Mouse (Mus musculus) cerebellum, adult 2 months (tissue): ENCODE data around the gene Acsbg2. TPM values are rescaled to one million over a fixed set of nuclear protein-coding genes. Genes with fewer than 3 reads are reported as not detected.
A peak's percentile ranks its signal among the peaks of the same experiment; 100 is the strongest.

Experiments
- DNase-seq, 2 experiments: peaks; one replicate each; pipeline ENCODE4 v3.0.0; 2021
- H3K27ac ChIP-seq: fragments of 200-500 bp; 2 replicates; pipeline ENCODE4 v1.5.1; 2012; ENCODE audit warnings: low read length, control low read depth, inconsistent platforms; ENCODE audit not compliant: insufficient read depth
- H3K27me3 ChIP-seq: fragments of 200-500 bp; 2 replicates; pipeline ENCODE4 v1.6.1; 2012; ENCODE audit warnings: inconsistent platforms, mild to moderate bottlenecking, low read length, moderate library complexity; ENCODE audit not compliant: control insufficient read depth, insufficient read depth
- H3K4me1 ChIP-seq: fragments of 200-500 bp; 2 replicates; pipeline ENCODE4 v1.6.1; 2011; ENCODE audit warnings: low read length; ENCODE audit not compliant: control insufficient read depth, insufficient read depth
- H3K4me3 ChIP-seq: fragments of 200-500 bp; replicated peaks from 2 replicates; pipeline ENCODE3; 2011; ENCODE audit warnings: mild to moderate bottlenecking, low read depth, low read length, control low read depth; ENCODE audit not compliant: insufficient read depth
- CTCF ChIP-seq: fragments of 200-500 bp; IDR thresholded peaks from 2 replicates; pipeline ENCODE4 v1.5.1; 2011; ENCODE audit warnings: low read depth, mild to moderate bottlenecking, control low read depth, low read length, moderate library complexity, borderline replicate concordance; ENCODE audit not compliant: insufficient read depth
- POLR2A ChIP-seq: fragments of 200-500 bp; IDR thresholded peaks from 2 replicates; pipeline ENCODE4 v1.6.1; 2011; ENCODE audit warnings: low read length, control low read depth, borderline replicate concordance; ENCODE audit not compliant: insufficient read depth
- WGBS: fragments of 180-500 bp; shearing (Covaris S2); methylation state at CpG from one replicate; pipeline ENCODE4 v1.1.7; 2018; 5-methylcytosine and 5-hydroxymethylcytosine counted together
- polyA plus RNA-seq: library from polyadenylated mRNA; depleted of rRNA; stranded (reverse); fragments of >200 nt; gene quantifications from 2 replicates; pipeline ENCODE4 v1.2.3, GENCODE M21; 2012

Gene Acsbg2
- polyA plus RNA-seq, 1 experiment, result 0.03 TPM

- H3K27ac ChIP-seq, result no peak overlapping the region
- no peaks in the 10 kb centered on the region for H3K27me3 ChIP-seq
- no peaks in the 10 kb centered on the region for H3K4me1 ChIP-seq
- TF ChIP-seq CTCF (no peak), POLR2A (no peak)
- no peak for DNase-seq
- H3K4me3 ChIP-seq, result no peak overlapping the region
- WGBS, result 65% methylated on average over 9 of the region's 9 CpGs
Measured at GRCm38 (mm10) chr17:56869481-56869977, 4.7 kb downstream of the Acsbg2 start.

DNA sequence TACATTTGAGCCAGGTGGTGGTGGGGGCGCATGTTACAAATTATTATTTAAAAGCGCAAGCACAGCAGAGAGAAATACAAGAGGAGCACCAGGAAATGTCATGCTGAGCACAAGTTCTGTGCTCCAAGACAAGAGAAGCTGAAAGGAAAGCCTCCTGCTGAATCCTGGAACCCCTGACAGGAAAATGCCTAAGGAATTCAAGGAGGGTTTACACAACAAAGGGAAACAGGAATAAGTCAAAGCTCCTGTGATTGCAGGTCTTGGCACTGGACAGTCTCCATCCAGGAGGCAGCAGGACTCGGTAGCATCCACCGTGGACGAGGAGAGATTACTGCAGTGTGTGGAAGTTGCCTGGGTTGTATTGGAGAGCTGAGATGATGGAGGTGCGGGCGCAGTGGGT, 8.2 kb downstream of the Acsbg2 start:
- no peak overlapping the region for H3K27ac ChIP-seq
- no peak overlapping the region for H3K4me3 ChIP-seq
- no peaks in the 10 kb centered on the region for H3K27me3 ChIP-seq
- TF ChIP-seq POLR2A, result no peak
- TF ChIP-seq CTCF, result no peak
- DNase-seq, result no peak
- no peaks in the 10 kb centered on the region for H3K4me1 ChIP-seq
- WGBS, result 57% methylated on average over 7 of the region's 7 CpGs

GRCm38 (mm10) chr17:56861197-56861596, 13.1 kb downstream of the Acsbg2 start:
- DNase-seq, result no peak

DNA sequence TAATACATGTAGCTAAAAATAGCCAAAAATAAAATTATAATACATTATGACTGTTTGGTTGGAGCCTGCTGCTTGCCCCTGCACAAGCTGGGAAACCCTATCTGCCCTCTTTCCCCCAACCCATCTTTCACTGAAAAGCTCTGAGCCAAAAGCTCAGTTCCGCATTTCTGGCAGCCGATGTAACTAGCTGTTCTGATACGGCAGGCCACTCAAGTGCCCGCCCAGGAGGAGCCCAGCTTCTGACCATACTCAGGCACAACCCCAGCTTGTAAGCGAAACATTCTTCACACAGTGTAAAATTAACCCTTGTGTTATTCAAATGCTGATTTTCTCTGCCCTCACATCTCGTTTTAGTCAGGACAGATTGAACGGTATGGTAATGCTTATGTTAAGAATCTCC, 15.3 kb downstream of the Acsbg2 start:
- no peak overlapping the region for H3K4me3 ChIP-seq
- 21% methylated on average over 7 of the region's 7 CpGs for WGBS
- no peaks in the 10 kb centered on the region for H3K27me3 ChIP-seq
- DNase-seq, result no peak
- TF ChIP-seq POLR2A (no peak), CTCF (no peak)
- no peaks in the 10 kb centered on the region for H3K4me1 ChIP-seq
- H3K27ac ChIP-seq, result no peak overlapping the region

More at GRCm38 (mm10) chr17:56861197-56861596, 13.1 kb downstream of the Acsbg2 start:
- 70% methylated on average over 3 of the region's 3 CpGs for WGBS
- no peaks in the 10 kb centered on the region for H3K27me3 ChIP-seq
- TF ChIP-seq POLR2A (no peak), CTCF (no peak)
- H3K4me1 ChIP-seq, result no peaks in the 10 kb centered on the region
- no peak overlapping the region for H3K4me3 ChIP-seq
- H3K27ac ChIP-seq, result no peak overlapping the region

DNA sequence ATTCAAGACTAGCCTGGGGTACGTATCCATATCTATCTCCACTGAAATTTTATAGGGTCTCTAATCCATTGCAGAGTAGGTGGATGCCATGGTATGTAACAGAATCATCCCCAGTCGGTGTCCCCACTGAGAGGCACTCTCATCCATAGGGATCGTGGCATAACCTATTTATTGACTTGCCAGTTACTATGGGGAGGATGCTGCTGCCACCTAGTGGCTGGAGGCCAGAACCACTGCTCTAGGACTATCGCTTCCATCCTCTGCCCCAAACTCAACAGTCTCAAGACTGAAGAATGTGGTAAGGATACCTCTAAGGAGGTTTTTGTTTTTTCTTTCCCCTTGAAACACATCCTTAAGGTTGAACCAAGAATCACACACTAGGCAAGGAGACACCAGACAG, 16.0 kb downstream of the Acsbg2 start:
- WGBS, result 47% methylated on average over 4 of the region's 4 CpGs

DNA sequence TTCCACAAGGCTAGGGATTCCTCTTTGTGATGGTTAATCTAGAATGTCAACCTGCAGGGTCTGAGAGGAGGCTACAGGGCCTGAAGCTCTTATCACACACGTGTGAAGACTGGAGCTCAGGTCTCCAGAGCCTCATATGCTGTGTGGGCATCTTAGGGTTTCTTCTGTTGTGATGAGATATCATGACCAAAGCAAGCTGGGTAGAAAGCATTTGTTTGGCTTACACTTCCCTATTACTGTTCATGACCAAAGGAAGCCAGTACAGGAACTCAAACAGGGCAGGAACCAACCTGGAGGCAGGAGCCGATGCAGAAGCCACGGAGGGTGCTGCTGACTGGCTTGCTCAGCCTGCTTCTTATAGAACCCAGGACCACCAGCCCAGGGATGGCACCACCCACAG, 18.8 kb downstream of the Acsbg2 start:
- Histone ChIP-seq H3K27ac (no peak overlapping the region), H3K27me3 (no peaks in the 10 kb centered on the region), H3K4me3 (no peak overlapping the region), H3K4me1 (no peaks in the 10 kb centered on the region)
- no peak for DNase-seq
- no peak for TF ChIP-seq POLR2A
- TF ChIP-seq CTCF, result no peak
- 69% methylated on average over 3 of the region's 3 CpGs for whole genome bisulfite sequencing

More for the DNA sequence above, 16.0 kb downstream of the Acsbg2 start:
- Histone ChIP-seq H3K4me3 (no peak overlapping the region), H3K27me3 (no peaks in the 10 kb centered on the region), H3K4me1 (no peaks in the 10 kb centered on the region), H3K27ac (no peak overlapping the region)
- peak; percentile 32 to 46 for DNase-seq
- TF ChIP-seq POLR2A (no peak), CTCF (peak; percentile 74)

- Histone ChIP-seq H3K27me3 (no peaks in the 10 kb centered on the region), H3K27ac (no peak overlapping the region), H3K4me1 (no peaks in the 10 kb centered on the region), H3K4me3 (no peak overlapping the region)
- no peak for DNase-seq
- TF ChIP-seq CTCF (no peak), POLR2A (no peak)
- 72% methylated on average over 3 of the region's 3 CpGs for WGBS
Measured at GRCm38 (mm10) chr17:56851167-56851566, 23.1 kb downstream of the Acsbg2 start.

DNA sequence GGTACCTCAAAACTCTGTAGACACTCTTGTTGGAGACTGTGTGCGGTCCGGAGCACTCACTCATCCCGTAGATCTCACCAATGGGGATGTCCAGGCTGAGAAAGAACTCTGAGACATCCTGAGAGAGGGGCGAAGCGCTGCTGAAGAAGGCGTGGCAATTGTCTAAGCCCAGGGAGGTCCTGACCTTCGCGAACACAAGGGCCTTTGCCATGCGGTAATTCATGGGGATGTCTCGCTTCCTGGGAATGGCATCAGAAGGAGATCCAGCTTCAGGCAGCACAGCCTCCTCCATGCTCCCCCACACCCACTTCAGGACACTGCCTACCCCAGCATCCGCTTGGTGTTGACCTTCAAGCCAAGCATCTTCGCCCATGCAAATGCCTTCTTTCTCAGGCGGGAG, 24.5 kb downstream of the Acsbg2 start:
- WGBS, result 81% methylated on average over 13 of the region's 13 CpGs
- no peak for DNase-seq
- Histone ChIP-seq H3K27ac (no peak overlapping the region), H3K4me1 (no peaks in the 10 kb centered on the region), H3K4me3 (no peak overlapping the region), H3K27me3 (no peaks in the 10 kb centered on the region)
- TF ChIP-seq POLR2A, result no peak
- no peak for TF ChIP-seq CTCF

DNA sequence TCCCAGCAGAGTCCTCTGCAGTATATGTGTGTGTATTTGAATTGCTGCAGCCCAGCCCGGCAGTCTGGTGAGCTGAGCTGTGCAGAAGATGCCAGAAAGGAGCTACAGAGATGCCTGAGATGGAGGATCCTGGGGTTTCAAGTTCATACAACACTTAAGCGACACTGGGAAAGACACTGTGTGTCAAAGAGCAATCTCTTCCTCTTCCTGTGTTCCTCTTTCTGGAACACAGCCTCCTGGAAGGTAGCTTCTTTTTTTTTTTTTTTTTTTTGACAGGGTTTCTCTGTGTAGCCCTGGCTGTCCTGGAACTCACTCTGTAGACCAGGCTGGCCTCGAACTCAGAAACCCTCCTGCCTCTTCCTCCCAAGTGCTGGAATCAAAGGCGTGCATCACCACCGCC, 25.5 kb downstream of the Acsbg2 start:
- 85% methylated on average over 5 of the region's 5 CpGs for WGBS
- Histone ChIP-seq H3K4me1 (no peaks in the 10 kb centered on the region), H3K4me3 (no peak overlapping the region), H3K27ac (no peak overlapping the region), H3K27me3 (no peaks in the 10 kb centered on the region)
- no peak for DNase-seq
- TF ChIP-seq CTCF (no peak), POLR2A (no peak)
